Mouse (Mus musculus): ENCODE data around the gene Clic3. TPM values are rescaled to one million over a fixed set of nuclear protein-coding genes. Genes with fewer than 3 reads are reported as not detected.

The Clic3 gene
- polyA plus RNA-seq, 1 experiment from 2014 or later: 3.8 TPM

DNA sequence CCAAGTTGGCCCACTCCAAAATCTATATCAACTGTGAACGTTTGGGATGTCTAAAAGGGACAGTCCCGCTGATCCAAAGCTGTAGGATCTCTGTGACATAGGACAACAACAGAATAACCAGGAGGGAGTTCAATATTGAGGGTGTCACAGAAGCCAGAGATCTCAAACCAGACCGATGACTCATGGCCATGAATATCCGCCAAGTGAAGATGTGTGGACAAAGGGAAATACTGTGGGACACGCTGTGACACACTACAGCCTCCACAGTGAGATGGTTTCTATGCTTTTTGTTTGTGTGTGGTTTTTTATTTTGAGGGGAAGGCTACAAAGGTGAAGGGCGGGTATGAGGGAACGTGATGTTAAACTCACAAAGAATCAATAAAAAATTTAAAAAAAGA is 32.0 kb downstream of the Clic3 start:
- Histone ChIP-seq H3K27me3 (ENCODE audit: control insufficient read depth, insufficient read depth, low read length) (no peaks in the 10 kb centered on the region), H3K4me3 (ENCODE audit: control insufficient read depth in 1 of 2, insufficient read depth in 1 of 2, low read depth in 1 of 2, low read length in 2 of 2) (no peak overlapping the region), H3K4me1 (ENCODE audit: control insufficient read depth in 2 of 2, insufficient read depth in 2 of 2, low read length in 2 of 2) (no peaks in the 10 kb centered on the region), H3K4me2 (ENCODE audit: low read length) (no peak overlapping the region), H3K9me3 (ENCODE audit: control insufficient read depth, low read length) (no peaks in the 10 kb centered on the region), H3K36me3 (ENCODE audit: control insufficient read depth, insufficient read depth, low read length) (no peaks in the 10 kb centered on the region), H3K27ac (replicated peaks in 1 of 2; ENCODE audit: control insufficient read depth in 1 of 2, insufficient read depth in 1 of 2, low read depth in 2 of 2, low read length in 2 of 2) (no peak overlapping the region), H3K9ac (ENCODE audit: low read length) (no peak overlapping the region)
- ATAC-seq (ENCODE audit: insufficient number of reproducible peaks, insufficient read depth, low FRiP score, low read depth): no peak
- WGBS: 69% methylated on average over 7 of the region's 7 CpGs

GRCm38 (mm10) chr2:25492988-25493387 is 36.4 kb downstream of the Clic3 start:
- Histone ChIP-seq H3K27me3 (ENCODE audit: control insufficient read depth, insufficient read depth, low read length) (no peaks in the 10 kb centered on the region), H3K4me2 (ENCODE audit: low read length) (no peak overlapping the region), H3K27ac (replicated peaks in 1 of 2; ENCODE audit: control insufficient read depth in 1 of 2, insufficient read depth in 1 of 2, low read depth in 2 of 2, low read length in 2 of 2) (no peak overlapping the region), H3K36me3 (ENCODE audit: control insufficient read depth, insufficient read depth, low read length) (no peaks in the 10 kb centered on the region), H3K9ac (ENCODE audit: low read length) (no peak overlapping the region), H3K4me1 (ENCODE audit: control insufficient read depth in 2 of 2, insufficient read depth in 2 of 2, low read length in 2 of 2) (peaks cover 1 to 4% of the 10 kb centered on the region in 2 experiments; a peak in 1 of 4 replicates), H3K4me3 (ENCODE audit: control insufficient read depth in 1 of 2, insufficient read depth in 1 of 2, low read depth in 1 of 2, low read length in 2 of 2) (no peak overlapping the region), H3K9me3 (ENCODE audit: control insufficient read depth, low read length) (no peaks in the 10 kb centered on the region)
- WGBS: 73% methylated on average over 5 of the region's 5 CpGs
- ATAC-seq (ENCODE audit: insufficient number of reproducible peaks, insufficient read depth, low FRiP score, low read depth): no peak

DNA sequence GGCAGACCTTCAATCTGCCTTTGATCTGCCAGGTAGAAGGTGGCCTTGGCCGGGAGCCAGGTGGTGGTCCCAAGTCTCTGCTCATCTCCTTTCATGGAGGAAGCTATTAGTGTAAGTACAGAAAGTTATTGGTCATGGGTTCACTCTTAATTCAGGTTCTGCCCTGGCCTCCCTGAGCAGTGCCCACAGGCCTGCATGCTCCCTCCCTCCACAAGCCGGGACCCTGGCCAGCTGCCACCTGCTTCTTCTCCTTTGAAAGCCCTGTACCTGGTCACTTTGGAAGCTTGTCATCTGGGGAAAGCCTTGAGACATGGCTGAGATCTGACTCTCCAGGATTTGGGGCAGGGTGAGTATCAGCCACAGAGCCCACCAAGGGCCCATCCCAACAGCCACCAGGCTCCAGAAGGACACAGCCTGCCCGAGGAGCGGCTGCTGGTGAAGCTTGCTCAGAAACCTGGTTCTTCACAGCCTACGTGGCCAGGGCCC is 36.9 kb downstream of the Clic3 start, which contains the start of gene Lcn12:
Lcn12 (minus strand) TSS at position 436 of the 486 bp plus-strand sequence.
- no peak within 1 kb of the TSS for H3K27ac ChIP-seq (replicated peaks in 1 of 2; ENCODE audit: control insufficient read depth in 1 of 2, insufficient read depth in 1 of 2, low read depth in 2 of 2, low read length in 2 of 2)
- 82% methylated on average over 5 of the region's 5 CpGs for whole genome bisulfite sequencing
- ATAC-seq (ENCODE audit: insufficient number of reproducible peaks, insufficient read depth, low FRiP score, low read depth): no peak
- H3K9ac ChIP-seq (ENCODE audit: low read length): no peak within 1 kb of the TSS
- peaks cover 3 to 5% of the 10 kb centered on the region in 2 experiments; a peak in 1 of 4 replicates for H3K4me1 ChIP-seq (ENCODE audit: control insufficient read depth in 2 of 2, insufficient read depth in 2 of 2, low read length in 2 of 2)
- no peaks in the 10 kb centered on the region for H3K27me3 ChIP-seq (ENCODE audit: control insufficient read depth, insufficient read depth, low read length)
- no peak within 1 kb of the TSS for H3K4me2 ChIP-seq (ENCODE audit: low read length)
- no peaks in the 10 kb centered on the region for H3K36me3 ChIP-seq (ENCODE audit: control insufficient read depth, insufficient read depth, low read length)
- no peaks in the 10 kb centered on the region for H3K9me3 ChIP-seq (ENCODE audit: control insufficient read depth, low read length)
- no peak within 1 kb of the TSS for H3K4me3 ChIP-seq (ENCODE audit: control insufficient read depth in 1 of 2, insufficient read depth in 1 of 2, low read depth in 1 of 2, low read length in 2 of 2)

GRCm38 (mm10) chr2:25496462-25496861 is 39.8 kb downstream of the Clic3 start:
- WGBS: 38% methylated on average over 4 of the region's 4 CpGs
- Histone ChIP-seq H3K4me1 (ENCODE audit: control insufficient read depth in 2 of 2, insufficient read depth in 2 of 2, low read length in 2 of 2) (peaks cover 8 to 13% of the 10 kb centered on the region in 2 experiments), H3K4me2 (ENCODE audit: low read length) (no peak overlapping the region), H3K36me3 (ENCODE audit: control insufficient read depth, insufficient read depth, low read length) (no peaks in the 10 kb centered on the region), H3K27me3 (ENCODE audit: control insufficient read depth, insufficient read depth, low read length) (no peaks in the 10 kb centered on the region), H3K9ac (ENCODE audit: low read length) (no peak overlapping the region), H3K9me3 (ENCODE audit: control insufficient read depth, low read length) (no peaks in the 10 kb centered on the region), H3K4me3 (ENCODE audit: control insufficient read depth in 1 of 2, insufficient read depth in 1 of 2, low read depth in 1 of 2, low read length in 2 of 2) (no peak overlapping the region), H3K27ac (replicated peaks in 1 of 2; ENCODE audit: control insufficient read depth in 1 of 2, insufficient read depth in 1 of 2, low read depth in 2 of 2, low read length in 2 of 2) (no peak overlapping the region)
- ATAC-seq (ENCODE audit: insufficient number of reproducible peaks, insufficient read depth, low FRiP score, low read depth): no peak

DNA sequence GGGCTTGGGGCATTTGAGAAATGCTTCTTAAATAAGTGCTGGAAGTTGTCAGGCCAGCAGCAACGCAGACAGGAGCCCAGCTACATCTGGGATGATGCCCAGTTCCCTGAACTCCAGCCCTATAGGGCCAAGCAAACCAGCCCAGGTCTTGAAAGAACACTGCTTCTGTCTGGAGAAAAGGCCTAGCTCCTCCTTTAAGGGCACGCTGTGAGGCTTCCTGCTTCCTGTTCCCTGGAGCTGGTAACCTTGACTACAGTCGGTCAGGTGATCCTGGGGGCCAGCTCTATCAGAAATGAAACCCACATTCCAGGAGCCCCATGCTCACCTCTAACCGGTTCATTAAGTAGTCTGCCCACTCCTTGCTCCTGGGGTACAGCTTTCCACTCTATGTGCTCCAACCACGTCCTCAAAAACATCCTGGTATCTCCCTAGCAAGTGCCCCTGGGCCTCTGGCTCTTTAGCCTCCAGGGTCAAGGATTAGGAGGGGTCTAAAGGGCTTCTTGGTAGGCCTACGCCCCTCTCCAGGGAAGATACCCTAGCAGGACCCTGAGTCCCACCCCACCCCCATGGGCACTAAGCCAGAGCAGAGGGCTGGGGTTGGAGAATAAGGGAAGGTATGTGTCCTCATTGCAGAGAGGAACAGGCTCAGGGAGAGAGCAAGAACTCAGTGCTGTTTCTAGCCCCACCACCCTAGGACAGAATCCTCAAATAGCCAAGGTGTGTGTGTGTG is 41.4 kb downstream of the Clic3 start:
- Histone ChIP-seq H3K9me3 (ENCODE audit: control insufficient read depth, low read length) (no peaks in the 10 kb centered on the region), H3K27ac (replicated peaks in 1 of 2; ENCODE audit: control insufficient read depth in 1 of 2, insufficient read depth in 1 of 2, low read depth in 2 of 2, low read length in 2 of 2) (no peak overlapping the region), H3K4me3 (ENCODE audit: control insufficient read depth in 1 of 2, insufficient read depth in 1 of 2, low read depth in 1 of 2, low read length in 2 of 2) (no peak overlapping the region), H3K36me3 (ENCODE audit: control insufficient read depth, insufficient read depth, low read length) (peaks cover 8% of the 10 kb centered on the region), H3K4me2 (ENCODE audit: low read length) (no peak overlapping the region), H3K9ac (ENCODE audit: low read length) (no peak overlapping the region), H3K27me3 (ENCODE audit: control insufficient read depth, insufficient read depth, low read length) (no peaks in the 10 kb centered on the region), H3K4me1 (ENCODE audit: control insufficient read depth in 2 of 2, insufficient read depth in 2 of 2, low read length in 2 of 2) (peaks cover 14 to 19% of the 10 kb centered on the region in 2 experiments)
- WGBS: 47% methylated on average over 6 of the region's 6 CpGs
- ATAC-seq (ENCODE audit: insufficient number of reproducible peaks, insufficient read depth, low FRiP score, low read depth): no peak

- no peaks in the 10 kb centered on the region for H3K9me3 ChIP-seq (ENCODE audit: control insufficient read depth, low read length)
- H3K9ac ChIP-seq (ENCODE audit: low read length): no peak overlapping the region
- no peak overlapping the region for H3K4me2 ChIP-seq (ENCODE audit: low read length)
- H3K27me3 ChIP-seq (ENCODE audit: control insufficient read depth, insufficient read depth, low read length): no peaks in the 10 kb centered on the region
- WGBS: 63% methylated on average over 15 of the region's 15 CpGs
- H3K27ac ChIP-seq (replicated peaks in 1 of 2; ENCODE audit: control insufficient read depth in 1 of 2, insufficient read depth in 1 of 2, low read depth in 2 of 2, low read length in 2 of 2): no peak overlapping the region
- ATAC-seq (ENCODE audit: insufficient number of reproducible peaks, insufficient read depth, low FRiP score, low read depth): no peak
- no peak overlapping the region for H3K4me3 ChIP-seq (ENCODE audit: control insufficient read depth in 1 of 2, insufficient read depth in 1 of 2, low read depth in 1 of 2, low read length in 2 of 2)
- peaks cover 14 to 19% of the 10 kb centered on the region in 2 experiments for H3K4me1 ChIP-seq (ENCODE audit: control insufficient read depth in 2 of 2, insufficient read depth in 2 of 2, low read length in 2 of 2)
- peaks cover 16% of the 10 kb centered on the region for H3K36me3 ChIP-seq (ENCODE audit: control insufficient read depth, insufficient read depth, low read length)
Measured at GRCm38 (mm10) chr2:25498622-25499478, 42.2 kb downstream of the Clic3 start.

GRCm38 (mm10) chr2:25500071-25500575 is 43.5 kb downstream of the Clic3 start:
- H3K4me1 ChIP-seq (ENCODE audit: control insufficient read depth in 2 of 2, insufficient read depth in 2 of 2, low read length in 2 of 2): peaks cover 14 to 19% of the 10 kb centered on the region in 2 experiments
- no peaks in the 10 kb centered on the region for H3K27me3 ChIP-seq (ENCODE audit: control insufficient read depth, insufficient read depth, low read length)
- H3K4me2 ChIP-seq (ENCODE audit: low read length): peak overlapping the region; percentile 75
- peaks cover 29% of the 10 kb centered on the region for H3K36me3 ChIP-seq (ENCODE audit: control insufficient read depth, insufficient read depth, low read length)
- peak overlapping the region; percentile 98 for H3K9ac ChIP-seq (ENCODE audit: low read length)
- ATAC-seq (ENCODE audit: insufficient number of reproducible peaks, insufficient read depth, low FRiP score, low read depth): 0 out of 2 replicates have a peak, but pooled peaks have one; percentile 4
- peak overlapping the region; percentile 47 to 93 for H3K4me3 ChIP-seq (ENCODE audit: control insufficient read depth in 1 of 2, insufficient read depth in 1 of 2, low read depth in 1 of 2, low read length in 2 of 2)
- 66% methylated on average over 6 of the region's 6 CpGs for WGBS
- no peaks in the 10 kb centered on the region for H3K9me3 ChIP-seq (ENCODE audit: control insufficient read depth, low read length)
- peak overlapping the region; percentile 66 to 70; a peak in 3 of 4 replicates for H3K27ac ChIP-seq (replicated peaks in 1 of 2; ENCODE audit: control insufficient read depth in 1 of 2, insufficient read depth in 1 of 2, low read depth in 2 of 2, low read length in 2 of 2)
